Mouse (Mus musculus) heart, postnatal 0 days (tissue): ENCODE measurements at regions not wholly inside any gene's neighbourhood (a gene's known extent, or its start where the extent isn't known, plus 50 kb on each side); places are given as distances from the start of the nearest gene placed in this dataset.

ENCODE experiments used
- ATAC-seq: fragments of 200-750 bp; cut with Nextera tagmentation; 2 replicates; pipeline ENCODE4 v1.8.0; 2017; ENCODE audit warnings: low read depth, moderate number of reproducible peaks, moderate library complexity; ENCODE audit not compliant: insufficient read depth
- DNase-seq: peaks from one replicate; pipeline ENCODE4 v3.0.0-alpha.2; 2016; ENCODE audit warnings: low spot score
- H3K27ac ChIP-seq: fragments of 300-500 bp; sonication (generic); 2 replicates; pipeline ENCODE4 v1.5.1; 2014; ENCODE audit warnings: low read depth, mild to moderate bottlenecking
- H3K27me3 ChIP-seq: fragments of 300-500 bp; sonication (generic); 2 replicates; pipeline ENCODE4 v1.6.1; 2014; ENCODE audit warnings: low read length, mixed read lengths; ENCODE audit not compliant: control insufficient read depth, insufficient read depth
- H3K36me3 ChIP-seq: fragments of 300-500 bp; sonication (generic); replicated peaks from 2 replicates; pipeline ENCODE4 v1.6.1; 2014; ENCODE audit warnings: low read length, mixed read lengths; ENCODE audit not compliant: control insufficient read depth, insufficient read depth
- H3K4me1 ChIP-seq: fragments of 300-500 bp; sonication (generic); 2 replicates; pipeline ENCODE4 v1.6.1; 2014; ENCODE audit warnings: antibody characterized with exemption; ENCODE audit not compliant: control insufficient read depth, insufficient read depth
- H3K4me2 ChIP-seq: fragments of 300-500 bp; sonication (generic); 2 replicates; pipeline ENCODE4 v1.6.1; 2014; ENCODE audit warnings: low read depth, mild to moderate bottlenecking, low read length, moderate library complexity
- H3K4me3 ChIP-seq: fragments of 300-500 bp; sonication (generic); 2 replicates; pipeline ENCODE4 v1.5.1; 2014; ENCODE audit warnings: low read depth, low read length
- H3K9ac ChIP-seq: fragments of 300-500 bp; sonication (generic); replicated peaks from 2 replicates; pipeline ENCODE4 v1.6.1; 2014; ENCODE audit warnings: low read depth, low read length, mixed read lengths
- H3K9me3 ChIP-seq: fragments of 300-500 bp; sonication (generic); replicated peaks from 2 replicates; pipeline ENCODE4 v1.6.1; 2016; ENCODE audit warnings: low read length; ENCODE audit not compliant: control insufficient read depth
- CTCF ChIP-seq: IDR thresholded peaks from 2 replicates; pipeline ENCODE4 v1.5.1; 2016; ENCODE audit warnings: antibody characterized with exemption, control low read depth, low read depth
- EP300 ChIP-seq: IDR thresholded peaks from 2 replicates; pipeline ENCODE4 v1.6.1; 2016; ENCODE audit warnings: antibody characterized with exemption, low read depth
- WGBS: fragments of 180-500 bp; shearing (Covaris S2); extraction: QIAGEN DNeasy Blood & Tissue Kit; methylation state at CpG from one replicate; pipeline ENCODE4 v1.1.7; 2014; 5-methylcytosine and 5-hydroxymethylcytosine counted together

GRCm38 (mm10) chr3:114279653-114280052, 249.3 kb downstream of the Col11a1 start:
- WGBS, result 61% methylated on average over 2 of the region's 2 CpGs
- Histone ChIP-seq H3K9me3 (no peaks in the 10 kb centered on the region), H3K9ac (no peak overlapping the region), H3K4me2 (no peak overlapping the region), H3K27ac (no peak overlapping the region), H3K36me3 (no peaks in the 10 kb centered on the region), H3K4me1 (no peaks in the 10 kb centered on the region), H3K4me3 (no peak overlapping the region), H3K27me3 (no peaks in the 10 kb centered on the region)
- ATAC-seq (no peak), DNase-seq (no peak)
- TF ChIP-seq CTCF (no peak), EP300 (no peak)

DNA sequence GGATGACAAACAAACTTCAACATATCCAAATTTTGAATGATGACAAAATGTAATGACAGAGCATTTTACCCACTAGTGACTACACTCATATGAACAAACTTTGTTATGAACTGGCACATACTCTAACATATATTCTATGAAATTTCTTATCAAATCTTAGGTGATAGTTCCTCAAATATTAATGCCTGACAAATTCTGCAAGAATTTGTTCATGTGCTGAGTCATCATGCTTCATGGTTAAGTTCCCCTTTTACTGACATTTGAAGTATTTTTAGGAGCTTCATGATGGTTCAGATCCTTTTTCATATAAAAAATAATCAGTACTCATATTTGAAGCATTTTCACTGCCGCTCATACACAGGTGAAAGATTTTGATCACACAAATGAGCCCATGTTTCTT, 289.1 kb downstream of the Col11a1 start:
- DNase-seq, result no peak
- 70% methylated on average over 1 of the region's 1 CpGs for WGBS
- no peak overlapping the region for H3K9ac ChIP-seq
- no peak overlapping the region for H3K4me2 ChIP-seq
- no peaks in the 10 kb centered on the region for H3K9me3 ChIP-seq
- H3K4me3 ChIP-seq, result no peak overlapping the region
- no peaks in the 10 kb centered on the region for H3K4me1 ChIP-seq
- H3K36me3 ChIP-seq, result no peaks in the 10 kb centered on the region
- no peak overlapping the region for H3K27ac ChIP-seq
- no peak for ATAC-seq
- H3K27me3 ChIP-seq, result no peaks in the 10 kb centered on the region
- TF ChIP-seq CTCF (no peak), EP300 (no peak)

- DNase-seq (no peak), ATAC-seq (no peak)
- Histone ChIP-seq H3K9me3 (no peaks in the 10 kb centered on the region), H3K9ac (no peak overlapping the region), H3K27ac (no peak overlapping the region), H3K27me3 (no peaks in the 10 kb centered on the region), H3K4me2 (no peak overlapping the region), H3K4me3 (no peak overlapping the region), H3K36me3 (no peaks in the 10 kb centered on the region), H3K4me1 (no peaks in the 10 kb centered on the region)
- TF ChIP-seq CTCF (peak; percentile 22; the same call in 1 of the 2 replicates), EP300 (no peak)
Observed at GRCm38 (mm10) chr3:114334334-114334733, 304.0 kb downstream of the Col11a1 start.

- TF ChIP-seq EP300 (no peak), CTCF (no peak)
- DNase-seq, result no peak
- 83% methylated on average over 2 of the region's 2 CpGs for WGBS
Observed at GRCm38 (mm10) chr3:114343714-114344113, 313.4 kb downstream of the Col11a1 start.

GRCm38 (mm10) chr3:114380044-114380443, 349.7 kb downstream of the Col11a1 start:
- ATAC-seq, result no peak
- no peak for DNase-seq
- H3K9ac ChIP-seq, result no peak overlapping the region
- TF ChIP-seq EP300, result no peak
- no peak for TF ChIP-seq CTCF
- H3K27me3 ChIP-seq, result no peaks in the 10 kb centered on the region
- no peak overlapping the region for H3K4me3 ChIP-seq
- H3K4me1 ChIP-seq, result no peaks in the 10 kb centered on the region
- no peak overlapping the region for H3K27ac ChIP-seq
- no peaks in the 10 kb centered on the region for H3K9me3 ChIP-seq
- no peak overlapping the region for H3K4me2 ChIP-seq
- H3K36me3 ChIP-seq, result no peaks in the 10 kb centered on the region
- WGBS, result 76% methylated on average over 5 of the region's 5 CpGs

More at GRCm38 (mm10) chr3:114343714-114344113, 313.4 kb downstream of the Col11a1 start:
- Histone ChIP-seq H3K4me2 (no peak overlapping the region), H3K4me3 (no peak overlapping the region), H3K9me3 (no peaks in the 10 kb centered on the region), H3K9ac (no peak overlapping the region), H3K27ac (no peak overlapping the region), H3K4me1 (no peaks in the 10 kb centered on the region), H3K36me3 (no peaks in the 10 kb centered on the region), H3K27me3 (no peaks in the 10 kb centered on the region)
- no peak for ATAC-seq

GRCm38 (mm10) chr3:114403467-114403866, 373.1 kb downstream of the Col11a1 start:
- WGBS, result 68% methylated on average over 3 of the region's 3 CpGs
- H3K9me3 ChIP-seq, result no peaks in the 10 kb centered on the region
- TF ChIP-seq EP300, result no peak
- no peak for TF ChIP-seq CTCF
- H3K4me3 ChIP-seq, result no peak overlapping the region
- no peaks in the 10 kb centered on the region for H3K36me3 ChIP-seq
- H3K9ac ChIP-seq, result no peak overlapping the region
- no peaks in the 10 kb centered on the region for H3K4me1 ChIP-seq
- H3K27ac ChIP-seq, result no peak overlapping the region
- no peaks in the 10 kb centered on the region for H3K27me3 ChIP-seq
- no peak for DNase-seq
- no peak overlapping the region for H3K4me2 ChIP-seq
- ATAC-seq, result no peak
